Mouse (Mus musculus) left cerebral cortex, adult 2 months (tissue): ENCODE measurements around the gene Klb. TPM values are rescaled to one million over a fixed set of nuclear protein-coding genes. Genes with fewer than 3 reads are reported as not detected.

Experiments used
- DNase-seq, 2 experiments: peaks; one replicate each; pipeline ENCODE4 v3.0.0; 2021 to 2022; ENCODE audit warnings: low spot score in 2 of 2, mixed read lengths in 1 of 2; ENCODE audit errors: extremely low spot score in 1 of 2
- H3K27ac ChIP-seq: fragments of 200-600 bp; 2 replicates; pipeline ENCODE4 v1.8.1; 2022
- H3K4me3 ChIP-seq: fragments of 200-600 bp; 2 replicates; pipeline ENCODE4 v1.8.1; 2022
- CTCF ChIP-seq: fragments of 200-600 bp; IDR thresholded peaks from 2 replicates; pipeline ENCODE4 v1.8.1; 2022; ENCODE audit warnings: antibody characterized with exemption, mild to moderate bottlenecking, moderate library complexity
- intact Hi-C: fragments of 180-260 bp; cut with DNase I; formaldehyde crosslinking; loops from one replicate; pipeline ENCODE4 v1.15.1; 2025
- total RNA-seq, 2 experiments: library from RNA; stranded (reverse); gene quantifications; 2 replicates each; pipeline ENCODE4 v1.2.3; 2021

Klb gene
- total RNA-seq, 2 experiments from 2014 or later: 0.33 to 0.54 TPM

GRCm38 (mm10) chr5:65387008-65387867 lies 39.1 kb downstream of the Klb start:
- no peak overlapping the region for H3K4me3 ChIP-seq
- no peak for DNase-seq
- intact Hi-C loops: no loop called here
- no peak for TF ChIP-seq CTCF
- no peak overlapping the region for H3K27ac ChIP-seq

DNA sequence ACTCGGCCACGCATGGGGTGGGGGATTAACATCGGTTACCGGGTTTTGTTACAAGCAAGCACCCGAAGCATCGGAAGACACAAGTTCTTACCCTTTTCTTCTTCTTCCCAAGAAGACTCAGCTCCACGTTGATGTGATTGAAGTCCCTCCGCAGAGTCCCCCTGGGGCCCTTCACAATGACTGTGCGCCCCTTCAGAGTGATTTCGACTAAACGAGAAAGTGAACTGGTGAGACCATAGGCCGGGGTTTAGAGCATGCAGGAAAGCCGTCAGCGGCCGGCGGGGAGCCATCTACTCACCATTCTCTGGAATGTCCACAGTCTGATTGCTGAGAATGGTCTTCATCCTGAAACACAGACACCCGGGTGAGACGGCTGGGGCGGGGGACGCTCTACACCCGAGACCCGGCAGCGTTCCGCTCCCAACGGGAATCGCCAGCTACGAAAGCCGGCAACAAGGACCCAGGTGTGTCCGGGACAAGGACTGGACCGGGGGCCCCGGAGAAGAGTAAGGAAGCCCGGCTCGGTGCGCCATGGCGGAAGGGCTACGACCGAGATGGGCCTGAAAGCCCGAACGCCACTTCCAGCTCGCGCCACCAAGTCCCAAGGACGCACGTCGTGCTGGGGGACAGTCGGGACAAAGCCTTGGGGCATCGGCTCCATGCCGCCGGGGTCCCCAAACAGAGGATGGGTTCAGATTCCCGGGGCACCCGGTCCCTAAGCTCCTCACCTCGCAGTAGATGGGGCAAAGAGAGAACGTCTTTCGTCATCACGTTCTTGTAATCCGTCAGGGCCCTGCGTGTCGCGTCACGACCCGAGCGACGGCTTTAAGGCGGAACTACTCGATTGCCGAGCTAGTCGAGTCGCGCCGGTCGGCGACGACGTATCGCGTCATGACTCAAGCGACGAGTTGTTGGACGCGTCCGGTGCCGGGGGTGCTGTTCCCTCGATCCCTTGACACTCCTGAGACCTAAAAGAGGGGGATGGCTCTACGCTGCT lies 42.8 kb downstream of the Klb start, which contains the start of the genes Rpl9 and Lias:
TSS of gene Rpl9 (minus strand) at position 797 of the 997 bp plus-strand sequence.
TSS of gene Lias (plus strand) at position 850 of the 997 bp plus-strand sequence.
- DNase-seq: peak; percentile 99
- no peak for TF ChIP-seq CTCF
- Histone ChIP-seq H3K4me3 (peak within 1 kb of the TSS; percentile 76), H3K27ac (peak within 1 kb of the TSS; percentile 98)
- intact Hi-C loops: loop anchor here (1.0 kb wide), 1 partner anchor 56 kb away; the partner anchor contains the start of gene Rfc1

GRCm38 (mm10) chr5:65391753-65392152 lies 43.6 kb downstream of the Klb start:
- peak overlapping the region; percentile 86 for H3K27ac ChIP-seq
- intact Hi-C loops: loop anchor here (1.0 kb wide), 1 partner anchor 56 kb away; the partner anchor contains the start of gene Rfc1
- no peak for TF ChIP-seq CTCF
- H3K4me3 ChIP-seq: peak overlapping the region; percentile 76
- no peak for DNase-seq

DNA sequence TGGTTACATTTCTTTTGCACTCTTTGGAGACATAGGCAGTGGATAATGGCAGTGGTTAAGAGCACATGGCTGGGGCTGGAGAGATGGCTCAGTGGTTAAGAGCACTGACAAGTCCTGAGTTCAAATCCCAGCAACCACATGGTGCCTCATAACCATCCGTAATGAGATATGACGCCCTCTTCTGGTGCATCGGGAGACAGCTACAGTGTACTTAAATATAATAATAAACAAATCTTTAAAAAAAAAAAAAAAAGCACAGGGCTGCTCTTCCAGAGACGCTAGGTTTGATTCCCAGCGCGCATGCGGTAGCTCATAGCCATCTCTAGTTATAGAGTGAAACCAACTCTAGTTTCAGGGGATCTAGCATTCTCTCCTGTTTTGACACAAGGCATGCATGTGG lies 46.3 kb downstream of the Klb start:
- no peak; the same call in 1 of the 2 replicates for TF ChIP-seq CTCF
- H3K27ac ChIP-seq: no peak overlapping the region
- intact Hi-C loops: no loop called here
- DNase-seq: no peak
- no peak overlapping the region for H3K4me3 ChIP-seq

GRCm38 (mm10) chr5:65401251-65401994 lies 53.3 kb downstream of the Klb start:
- intact Hi-C loops: loop anchor here (2.0 kb wide), 1 partner anchor 295 kb away; no protein-coding TSS in a partner anchor
- Histone ChIP-seq H3K27ac (no peak overlapping the region), H3K4me3 (no peak overlapping the region)
- peak; percentile 77 to 80 for DNase-seq
- TF ChIP-seq CTCF: peak; percentile 97

DNA sequence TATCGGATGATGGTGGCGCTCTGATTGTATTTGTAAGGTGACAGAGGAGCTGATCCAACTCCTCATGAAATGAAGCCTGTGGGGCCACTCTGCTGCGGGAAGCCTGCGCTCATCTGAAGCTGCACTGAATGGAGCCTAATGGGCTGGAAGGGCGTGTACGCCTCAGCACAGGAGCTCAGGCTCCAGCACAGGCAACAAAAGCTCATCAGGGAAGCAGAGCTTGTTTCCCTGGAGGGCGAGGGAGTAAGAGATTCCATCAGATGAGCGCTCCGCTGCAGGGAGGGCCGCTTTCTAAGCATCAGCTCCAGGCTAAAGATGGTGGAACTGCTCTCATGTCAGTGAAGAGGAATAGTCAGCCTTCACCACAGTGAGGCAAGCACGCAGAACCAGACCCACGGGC lies 59.9 kb downstream of the Klb start:
- intact Hi-C loops: no loop called here
- DNase-seq: no peak
- Histone ChIP-seq H3K4me3 (no peak overlapping the region), H3K27ac (no peak overlapping the region)
- TF ChIP-seq CTCF: no peak

DNA sequence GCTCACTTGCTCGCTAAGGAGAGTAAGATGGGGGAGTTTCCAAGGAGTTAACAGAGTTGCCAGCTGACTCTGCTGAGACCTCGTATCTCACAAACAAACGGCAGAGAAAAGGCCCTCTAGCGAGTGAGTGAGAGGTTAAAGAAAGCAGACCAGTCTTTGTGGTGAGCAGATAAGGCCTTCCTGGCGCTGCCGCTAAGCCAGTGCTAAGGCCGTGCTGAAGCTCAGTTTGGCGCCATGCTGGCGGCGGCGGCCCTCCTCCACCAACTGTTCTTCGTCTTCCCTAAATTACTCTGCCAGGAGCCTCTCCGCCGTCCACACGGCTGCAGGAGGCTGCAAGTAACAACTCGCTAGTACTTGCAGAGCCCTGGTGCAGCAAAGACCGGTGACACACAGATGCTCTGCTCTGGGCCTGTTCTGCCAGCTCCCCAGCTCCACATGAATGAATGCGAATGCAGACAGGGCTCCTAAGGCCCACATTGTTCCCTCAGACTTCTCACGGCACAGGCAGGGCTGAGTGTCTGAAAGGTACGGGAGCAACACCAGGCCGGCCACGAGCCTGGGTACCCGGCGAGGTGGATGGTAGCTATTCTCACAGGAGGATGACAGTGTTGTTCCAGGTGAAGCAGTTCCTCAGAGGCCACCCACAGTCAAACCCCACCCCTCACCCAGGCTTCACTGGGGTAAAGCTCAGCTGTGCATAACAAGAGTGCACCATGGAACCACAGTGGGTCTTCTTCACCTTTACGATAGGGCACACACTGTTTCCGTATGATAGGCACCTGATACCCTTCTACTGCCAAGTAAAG lies 67.7 kb downstream of the Klb start:
- DNase-seq: no peak
- H3K4me3 ChIP-seq: no peak overlapping the region
- no peak overlapping the region for H3K27ac ChIP-seq
- intact Hi-C loops: no loop called here
- no peak for TF ChIP-seq CTCF

DNA sequence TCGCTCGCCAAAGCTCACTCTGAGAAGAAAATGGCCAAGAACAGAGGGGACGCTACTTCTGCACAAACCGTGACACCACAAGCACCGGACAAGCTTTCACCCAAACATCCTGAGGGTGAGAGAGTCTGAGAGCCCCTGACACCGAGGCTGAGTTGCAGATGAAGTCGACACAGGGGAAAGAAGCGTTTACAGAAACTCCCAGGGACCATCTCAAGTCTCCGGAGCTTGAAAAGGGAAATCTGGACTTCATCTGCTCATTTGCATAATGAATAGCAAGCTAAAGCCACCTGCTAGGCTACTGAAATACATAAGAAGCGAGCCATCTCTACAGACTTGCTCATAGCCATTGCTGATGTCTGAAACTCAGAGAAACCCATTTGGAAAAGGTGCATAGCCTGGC lies 71.0 kb downstream of the Klb start:
- TF ChIP-seq CTCF: no peak
- intact Hi-C loops: no loop called here

DNA sequence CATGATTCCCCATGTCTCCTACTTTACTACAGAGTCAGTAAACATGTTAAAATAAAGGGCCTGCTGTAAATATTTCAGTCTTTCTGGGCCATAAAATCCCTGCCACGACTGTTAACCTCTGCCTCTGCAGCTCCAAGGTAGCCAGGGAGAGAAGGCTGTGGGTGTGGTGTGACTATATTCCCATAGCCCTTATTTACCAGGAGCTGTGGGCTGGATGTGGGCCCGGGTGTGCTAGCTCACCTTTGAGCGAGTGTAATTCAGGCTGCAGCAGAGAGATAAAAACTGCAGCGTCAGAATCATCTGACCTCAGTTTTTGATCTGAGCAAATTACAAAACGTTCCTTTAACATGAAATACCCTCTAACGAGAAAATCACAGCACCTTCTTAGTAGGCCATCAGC lies 72.7 kb downstream of the Klb start:
- DNase-seq: no peak
- intact Hi-C loops: no loop called here
- TF ChIP-seq CTCF: no peak
- Histone ChIP-seq H3K27ac (no peak overlapping the region), H3K4me3 (no peak overlapping the region)

More for the DNA sequence above, 71.0 kb downstream of the Klb start:
- no peak overlapping the region for H3K4me3 ChIP-seq
- no peak for DNase-seq
- no peak overlapping the region for H3K27ac ChIP-seq

DNA sequence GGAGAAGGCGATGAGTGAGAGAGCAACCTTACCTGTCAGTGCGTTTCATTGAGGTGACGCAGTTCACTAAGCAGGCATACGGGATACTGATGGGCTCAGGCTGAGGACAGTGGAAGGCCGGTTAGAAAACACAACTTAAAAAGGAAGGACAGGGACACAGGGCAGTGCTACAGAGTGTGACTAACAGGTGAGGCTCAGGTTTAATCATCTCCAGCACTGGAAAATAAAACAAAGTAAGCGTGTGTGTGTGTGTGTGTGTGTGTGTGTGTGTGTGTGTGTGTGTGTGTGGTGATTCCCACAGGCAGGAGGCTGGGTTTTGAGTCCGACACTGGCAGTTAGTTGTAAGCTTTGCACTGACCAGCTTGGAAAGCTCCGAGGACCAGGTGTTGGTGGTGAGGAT lies 74.7 kb downstream of the Klb start:
- intact Hi-C loops: no loop called here
- Histone ChIP-seq H3K4me3 (no peak overlapping the region), H3K27ac (no peak overlapping the region)
- no peak for TF ChIP-seq CTCF
- no peak for DNase-seq

GRCm38 (mm10) chr5:65424215-65424614 lies 76.1 kb downstream of the Klb start:
- Histone ChIP-seq H3K4me3 (no peak overlapping the region), H3K27ac (no peak overlapping the region)
- intact Hi-C loops: no loop called here
- no peak for TF ChIP-seq CTCF
- DNase-seq: no peak
